Mouse (Mus musculus) lung, postnatal 0 days (tissue): ENCODE results near the gene Ggact.

ENCODE experiments used
- CTCF ChIP-seq: IDR thresholded peaks from 2 replicates; pipeline ENCODE4 v1.5.1; 2016; ENCODE audit warnings: antibody characterized with exemption, mild to moderate bottlenecking
- EP300 ChIP-seq: IDR thresholded peaks from 2 replicates; pipeline ENCODE4 v1.6.1; 2016; ENCODE audit warnings: antibody characterized with exemption, mild to moderate bottlenecking, control low read depth

- TF ChIP-seq CTCF (no peak), EP300 (no peak)
These were observed 45.8 kb downstream of the Ggact start for GRCm38 (mm10) chr14:122867531-122868285.
